Mouse (Mus musculus) urinary bladder, postnatal 36 days (tissue): ENCODE measurements around the gene Cryzl2.
A peak's percentile ranks its signal among the peaks of the same experiment; 100 is the strongest.

Source experiments
- DNase-seq, 2 experiments: peaks; one replicate each; pipeline ENCODE4 v3.0.0; 2022; ENCODE audit warnings: low spot score in 2 of 2, mixed read lengths in 1 of 2

Cryzl2 gene

GRCm38 (mm10) chr1:157443026-157443722 is 15.2 kb upstream of the Cryzl2 start:
- DNase-seq: peak in 1 of 2 experiments; percentile 25

- no peak for DNase-seq
Measured at GRCm38 (mm10) chr1:157443723-157444561, 14.4 kb upstream of the Cryzl2 start.

GRCm38 (mm10) chr1:157444632-157445300 is 13.6 kb upstream of the Cryzl2 start:
- DNase-seq: no peak

- no peak for DNase-seq
Measured at GRCm38 (mm10) chr1:157445398-157445910, 12.9 kb upstream of the Cryzl2 start.

GRCm38 (mm10) chr1:157446325-157446724 is 12.1 kb upstream of the Cryzl2 start:
- peak; percentile 33 to 68 for DNase-seq

- no peak for DNase-seq
Measured at GRCm38 (mm10) chr1:157447142-157447541, 11.2 kb upstream of the Cryzl2 start.

- no peak for DNase-seq
Measured at GRCm38 (mm10) chr1:157448164-157448804, 10.1 kb upstream of the Cryzl2 start.

GRCm38 (mm10) chr1:157448805-157449188 is 9.6 kb upstream of the Cryzl2 start:
- DNase-seq: no peak

GRCm38 (mm10) chr1:157449532-157449931 is 8.8 kb upstream of the Cryzl2 start:
- DNase-seq: no peak

GRCm38 (mm10) chr1:157449981-157450636 is 8.3 kb upstream of the Cryzl2 start:
- DNase-seq: no peak

GRCm38 (mm10) chr1:157452284-157452683 is 6.1 kb upstream of the Cryzl2 start:
- no peak for DNase-seq

- no peak for DNase-seq
Measured at GRCm38 (mm10) chr1:157452759-157453549, 5.4 kb upstream of the Cryzl2 start.

- no peak for DNase-seq
Measured at GRCm38 (mm10) chr1:157454876-157455275, 3.5 kb upstream of the Cryzl2 start.

- no peak for DNase-seq
Measured at GRCm38 (mm10) chr1:157457789-157458188, 588 bp upstream of the Cryzl2 start.

GRCm38 (mm10) chr1:157459904-157460303 is 1.5 kb downstream of the Cryzl2 start:
- no peak for DNase-seq

- DNase-seq: no peak
Measured at GRCm38 (mm10) chr1:157461276-157461675, 2.9 kb downstream of the Cryzl2 start.

- DNase-seq: no peak
Measured at GRCm38 (mm10) chr1:157462336-157462735, 4.0 kb downstream of the Cryzl2 start.

GRCm38 (mm10) chr1:157465194-157465593 is 6.8 kb downstream of the Cryzl2 start:
- DNase-seq: no peak

GRCm38 (mm10) chr1:157467866-157468265 is 9.5 kb downstream of the Cryzl2 start:
- no peak for DNase-seq

- no peak for DNase-seq
Measured at GRCm38 (mm10) chr1:157470761-157471386, 12.5 kb downstream of the Cryzl2 start.
